Mouse (Mus musculus) liver, embryonic 11.5 days (tissue): Measurements from ENCODE around the gene Hgd. TPM values are rescaled to one million over a fixed set of nuclear protein-coding genes. Genes with fewer than 3 reads are reported as not detected.

Source experiments
- ATAC-seq: fragments of 200-750 bp; cut with Nextera tagmentation; replicated peaks from 2 replicates; pipeline ENCODE4 v1.8.0; 2017; ENCODE audit warnings: moderate number of reproducible peaks, mild to moderate bottlenecking, moderate TSS enrichment, moderate library complexity; ENCODE audit not compliant: low FRiP score
- DNase-seq: peaks from one replicate; pipeline ENCODE4 v3.0.0-alpha.2; 2017; ENCODE audit warnings: low spot score
- H3K27ac ChIP-seq: fragments of 300-500 bp; sonication (generic); 2 replicates; pipeline ENCODE4 v1.5.1; 2014; ENCODE audit warnings: mild to moderate bottlenecking, low read depth, low read length, control low read depth
- H3K27me3 ChIP-seq: fragments of 300-500 bp; sonication (generic); replicated peaks from 2 replicates; pipeline ENCODE4 v1.6.1; 2014; ENCODE audit warnings: low read length, mixed read lengths; ENCODE audit not compliant: control insufficient read depth, insufficient read depth
- H3K36me3 ChIP-seq: fragments of 300-500 bp; sonication (generic); 2 replicates; pipeline ENCODE4 v1.6.1; 2014; ENCODE audit warnings: mild to moderate bottlenecking, low read length, moderate library complexity, mixed read lengths; ENCODE audit not compliant: control insufficient read depth, insufficient read depth
- H3K4me1 ChIP-seq: fragments of 300-500 bp; sonication (generic); replicated peaks from 2 replicates; pipeline ENCODE4 v1.6.1; 2014; ENCODE audit warnings: low read length, mixed read lengths; ENCODE audit not compliant: control insufficient read depth, insufficient read depth
- H3K4me2 ChIP-seq: fragments of 300-500 bp; sonication (generic); 2 replicates; pipeline ENCODE4 v1.6.1; 2014; ENCODE audit warnings: mild to moderate bottlenecking, control low read depth, moderate library complexity
- H3K4me3 ChIP-seq: fragments of 300-500 bp; sonication (generic); 2 replicates; pipeline ENCODE4 v1.5.1; 2014; ENCODE audit warnings: low read depth, low read length, control low read depth
- H3K9ac ChIP-seq: fragments of 300-500 bp; sonication (generic); 2 replicates; pipeline ENCODE4 v1.6.1; 2014; ENCODE audit warnings: low read depth, low read length, control low read depth
- H3K9me3 ChIP-seq: fragments of 300-500 bp; sonication (generic); 2 replicates; pipeline ENCODE4 v1.6.1; 2016; ENCODE audit warnings: low read length, inconsistent platforms, mixed read lengths; ENCODE audit not compliant: control insufficient read depth
- WGBS: fragments of 180-500 bp; shearing (Covaris S2); extraction: QIAGEN DNeasy Blood & Tissue Kit; methylation state at CpG from one replicate; pipeline ENCODE4 v1.1.7; 2014; 5-methylcytosine and 5-hydroxymethylcytosine counted together
- polyA plus RNA-seq: library from polyadenylated mRNA; unstranded; fragments of >200 nt; fragmentation: Nextera tagmentation; extraction: Ambion mirVana; gene quantifications from 2 replicates; pipeline ENCODE4 v1.2.1, GENCODE M21; 2014

The Hgd gene
- polyA plus RNA-seq, 1 experiment from 2014 or later = 13.6 TPM

GRCm38 (mm10) chr16:37610333-37610732, 30.4 kb downstream of the Hgd start:
- no peaks in the 10 kb centered on the region for H3K27me3 ChIP-seq
- no peak for ATAC-seq
- no peaks in the 10 kb centered on the region for H3K4me1 ChIP-seq
- no peaks in the 10 kb centered on the region for H3K9me3 ChIP-seq
- no peak overlapping the region for H3K27ac ChIP-seq
- WGBS = 86% methylated on average over 8 of the region's 8 CpGs
- H3K36me3 ChIP-seq = no peaks in the 10 kb centered on the region
- no peak overlapping the region for H3K4me2 ChIP-seq
- H3K4me3 ChIP-seq = no peak overlapping the region
- DNase-seq = no peak
- H3K9ac ChIP-seq = no peak overlapping the region

DNA sequence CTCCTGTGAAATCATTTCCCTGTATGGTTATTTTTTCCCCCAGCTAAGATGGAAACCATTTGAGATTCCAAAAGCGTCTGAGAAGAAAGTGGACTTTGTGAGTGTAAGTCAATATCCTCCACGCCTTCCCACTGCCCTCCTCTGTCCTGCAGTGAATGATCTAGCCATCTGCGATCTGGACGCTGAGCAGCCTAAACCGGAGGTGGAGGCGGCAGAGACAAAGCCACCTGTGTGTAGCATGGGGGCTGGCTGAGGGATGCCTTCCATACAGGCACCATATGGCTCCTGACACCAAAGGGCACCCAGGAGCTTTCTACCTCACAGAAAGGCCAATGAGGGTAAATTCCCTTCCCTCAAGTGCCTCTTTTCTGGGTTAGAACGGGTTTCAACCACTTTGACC, 31.1 kb downstream of the Hgd start:
- WGBS = 85% methylated on average over 7 of the region's 7 CpGs
- H3K4me2 ChIP-seq = no peak overlapping the region
- no peak for ATAC-seq
- H3K9me3 ChIP-seq = no peaks in the 10 kb centered on the region
- H3K36me3 ChIP-seq = no peaks in the 10 kb centered on the region
- H3K9ac ChIP-seq = no peak overlapping the region
- no peak overlapping the region for H3K4me3 ChIP-seq
- DNase-seq = no peak
- H3K4me1 ChIP-seq = no peaks in the 10 kb centered on the region
- no peaks in the 10 kb centered on the region for H3K27me3 ChIP-seq
- H3K27ac ChIP-seq = no peak overlapping the region

GRCm38 (mm10) chr16:37612013-37612412, 32.1 kb downstream of the Hgd start:
- Histone ChIP-seq H3K9me3 (no peaks in the 10 kb centered on the region), H3K27ac (no peak overlapping the region), H3K4me1 (no peaks in the 10 kb centered on the region), H3K27me3 (no peaks in the 10 kb centered on the region), H3K36me3 (no peaks in the 10 kb centered on the region), H3K4me3 (no peak overlapping the region), H3K9ac (no peak overlapping the region), H3K4me2 (no peak overlapping the region)
- DNase-seq = no peak
- no peak for ATAC-seq
- 89% methylated on average over 5 of the region's 5 CpGs for WGBS

DNA sequence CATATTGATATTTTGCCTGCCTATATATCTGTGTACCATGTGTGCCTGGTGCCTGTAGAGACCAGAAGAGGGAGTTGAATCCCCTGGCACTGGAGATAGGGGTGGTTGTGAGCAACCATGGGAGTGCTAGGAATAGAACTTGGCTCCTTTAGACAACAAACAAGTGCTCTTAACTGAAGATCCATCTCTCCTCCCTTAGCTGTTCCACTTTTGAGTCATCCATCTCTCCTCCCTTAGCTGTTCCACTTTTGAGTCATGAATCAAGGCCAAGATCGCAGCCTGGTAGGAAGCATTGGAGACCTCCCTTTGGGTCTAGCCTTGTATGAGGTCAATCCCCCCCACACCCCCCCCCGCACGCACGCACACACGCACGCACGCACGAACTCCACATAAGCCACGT, 34.6 kb downstream of the Hgd start:
- Histone ChIP-seq H3K9me3 (no peaks in the 10 kb centered on the region), H3K36me3 (no peaks in the 10 kb centered on the region), H3K27ac (no peak overlapping the region), H3K27me3 (no peaks in the 10 kb centered on the region), H3K4me3 (no peak overlapping the region), H3K4me1 (no peaks in the 10 kb centered on the region), H3K9ac (no peak overlapping the region), H3K4me2 (no peak overlapping the region)
- no peak for DNase-seq
- 94% methylated on average over 9 of the region's 9 CpGs for WGBS
- no peak for ATAC-seq

DNA sequence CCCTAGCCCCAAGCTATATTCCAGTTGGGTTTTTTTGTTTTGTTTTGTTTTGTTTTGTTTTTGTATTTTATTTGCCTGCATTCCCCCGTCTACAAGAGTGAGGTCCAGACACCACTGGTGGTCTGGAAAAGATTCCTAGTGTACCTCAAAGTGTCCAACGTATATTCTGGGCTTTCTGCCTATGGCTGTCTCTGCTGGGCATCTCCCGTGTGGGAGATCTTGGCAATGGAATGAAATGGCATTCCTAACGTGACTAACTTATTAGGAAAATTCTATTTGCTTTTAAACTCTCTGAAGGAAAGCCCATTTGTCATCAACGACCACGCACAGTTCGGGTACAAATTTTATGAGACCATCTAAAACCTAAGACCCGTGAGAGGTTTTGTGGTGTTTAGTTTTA, 35.5 kb downstream of the Hgd start:
- Histone ChIP-seq H3K27ac (no peak overlapping the region), H3K9ac (no peak overlapping the region), H3K4me1 (no peaks in the 10 kb centered on the region), H3K27me3 (no peaks in the 10 kb centered on the region), H3K9me3 (no peaks in the 10 kb centered on the region), H3K4me3 (no peak overlapping the region), H3K36me3 (no peaks in the 10 kb centered on the region), H3K4me2 (no peak overlapping the region)
- 79% methylated on average over 8 of the region's 8 CpGs for WGBS
- DNase-seq (no peak), ATAC-seq (no peak)

GRCm38 (mm10) chr16:37616104-37616503, 36.2 kb downstream of the Hgd start:
- Histone ChIP-seq H3K4me3 (no peak overlapping the region), H3K9me3 (no peaks in the 10 kb centered on the region), H3K4me1 (no peaks in the 10 kb centered on the region), H3K27ac (no peak overlapping the region), H3K36me3 (no peaks in the 10 kb centered on the region), H3K4me2 (no peak overlapping the region), H3K27me3 (no peaks in the 10 kb centered on the region), H3K9ac (no peak overlapping the region)
- 70% methylated on average over 8 of the region's 8 CpGs for WGBS
- DNase-seq (no peak), ATAC-seq (no peak)

- WGBS = 43% methylated on average over 3 of the region's 3 CpGs
- Histone ChIP-seq H3K27ac (no peak overlapping the region), H3K36me3 (no peaks in the 10 kb centered on the region), H3K4me3 (no peak overlapping the region), H3K9me3 (no peaks in the 10 kb centered on the region), H3K27me3 (no peaks in the 10 kb centered on the region), H3K4me1 (no peaks in the 10 kb centered on the region), H3K4me2 (no peak overlapping the region), H3K9ac (no peak overlapping the region)
- no peak for ATAC-seq
- DNase-seq = no peak
These were observed 37.7 kb downstream of the Hgd start for GRCm38 (mm10) chr16:37617695-37618094.

DNA sequence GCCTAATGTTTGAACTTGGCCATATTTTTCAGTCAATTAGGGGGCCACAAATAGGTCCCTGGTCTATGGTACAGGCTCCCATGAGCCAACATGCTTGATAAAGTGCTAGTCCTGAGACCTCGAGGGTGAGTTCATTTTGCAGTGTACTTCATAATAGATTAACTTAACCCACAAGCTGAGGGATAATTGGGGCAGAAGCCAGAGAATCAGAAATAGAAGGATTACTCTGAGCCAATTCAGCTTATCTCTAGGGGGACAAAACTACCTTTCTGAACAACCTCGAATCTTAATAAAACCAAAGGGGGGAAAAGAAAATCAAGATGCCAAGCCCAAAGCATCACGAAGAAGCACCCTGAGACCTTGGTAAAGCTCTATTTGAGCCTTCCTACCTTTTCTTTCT, 42.5 kb downstream of the Hgd start:
- H3K36me3 ChIP-seq = no peaks in the 10 kb centered on the region
- no peaks in the 10 kb centered on the region for H3K4me1 ChIP-seq
- H3K27ac ChIP-seq = no peak overlapping the region
- WGBS = 63% methylated on average over 3 of the region's 3 CpGs
- H3K27me3 ChIP-seq = no peaks in the 10 kb centered on the region; the same call in 1 of the 2 replicates
- H3K9ac ChIP-seq = no peak overlapping the region
- no peaks in the 10 kb centered on the region for H3K9me3 ChIP-seq
- ATAC-seq (no peak), DNase-seq (no peak)
- H3K4me3 ChIP-seq = no peak overlapping the region
- no peak overlapping the region for H3K4me2 ChIP-seq

GRCm38 (mm10) chr16:37622919-37623318, 43.0 kb downstream of the Hgd start:
- 64% methylated on average over 5 of the region's 5 CpGs for WGBS
- Histone ChIP-seq H3K27ac (no peak overlapping the region), H3K4me1 (no peaks in the 10 kb centered on the region), H3K36me3 (no peaks in the 10 kb centered on the region), H3K9me3 (no peaks in the 10 kb centered on the region), H3K27me3 (no peaks in the 10 kb centered on the region; the same call in 1 of the 2 replicates), H3K4me3 (no peak overlapping the region), H3K4me2 (no peak overlapping the region), H3K9ac (no peak overlapping the region)
- no peak for ATAC-seq
- DNase-seq = no peak
